Mouse (Mus musculus) CD8-positive naive resting alpha-beta T cell, adult 2 months (primary cell): ENCODE data around the gene Ltbp1.

Experiments used
- DNase-seq, 2 experiments: peaks; one replicate each; pipeline ENCODE4 v3.0.0; 2022; ENCODE audit warnings: low read depth in 2 of 2, low spot score in 2 of 2

Gene Ltbp1

GRCm38 (mm10) chr17:75228321-75228720 is 223.0 kb downstream of the Ltbp1 start:
- no peak for DNase-seq

GRCm38 (mm10) chr17:75233206-75233605 is 227.8 kb downstream of the Ltbp1 start:
- DNase-seq, result no peak

- no peak for DNase-seq
These were observed 228.6 kb downstream of the Ltbp1 start for GRCm38 (mm10) chr17:75233923-75234322.

- no peak for DNase-seq
These were observed 230.4 kb downstream of the Ltbp1 start for GRCm38 (mm10) chr17:75235781-75236180.

- no peak for DNase-seq
These were observed 231.2 kb downstream of the Ltbp1 start for GRCm38 (mm10) chr17:75236543-75236942.

GRCm38 (mm10) chr17:75237456-75237855 is 232.1 kb downstream of the Ltbp1 start:
- DNase-seq, result no peak

GRCm38 (mm10) chr17:75238655-75239054 is 233.3 kb downstream of the Ltbp1 start:
- DNase-seq, result no peak

GRCm38 (mm10) chr17:75239545-75239944 is 234.2 kb downstream of the Ltbp1 start:
- DNase-seq, result no peak

- no peak for DNase-seq
These were observed 236.7 kb downstream of the Ltbp1 start for GRCm38 (mm10) chr17:75242086-75242485.

- no peak for DNase-seq
These were observed 237.9 kb downstream of the Ltbp1 start for GRCm38 (mm10) chr17:75243221-75243620.

GRCm38 (mm10) chr17:75244148-75244547 is 238.8 kb downstream of the Ltbp1 start:
- DNase-seq, result no peak

GRCm38 (mm10) chr17:75245085-75245484 is 239.7 kb downstream of the Ltbp1 start:
- no peak for DNase-seq

GRCm38 (mm10) chr17:75248632-75249031 is 243.3 kb downstream of the Ltbp1 start:
- no peak for DNase-seq

- DNase-seq, result no peak
These were observed 245.2 kb downstream of the Ltbp1 start for GRCm38 (mm10) chr17:75250571-75250970.

GRCm38 (mm10) chr17:75251094-75251493 is 245.7 kb downstream of the Ltbp1 start:
- no peak for DNase-seq

- DNase-seq, result no peak
These were observed 247.2 kb downstream of the Ltbp1 start for GRCm38 (mm10) chr17:75252540-75252939.

- DNase-seq, result no peak
These were observed 249.5 kb downstream of the Ltbp1 start for GRCm38 (mm10) chr17:75254909-75255308.

GRCm38 (mm10) chr17:75255967-75256366 is 250.6 kb downstream of the Ltbp1 start:
- no peak for DNase-seq

GRCm38 (mm10) chr17:75258427-75258826 is 253.1 kb downstream of the Ltbp1 start:
- no peak for DNase-seq

GRCm38 (mm10) chr17:75263336-75263990 is 258.1 kb downstream of the Ltbp1 start:
- no peak for DNase-seq

- DNase-seq, result no peak
These were observed 263.1 kb downstream of the Ltbp1 start for GRCm38 (mm10) chr17:75268506-75268905.

- DNase-seq, result no peak
These were observed 267.1 kb downstream of the Ltbp1 start for GRCm38 (mm10) chr17:75272446-75272845.

- no peak for DNase-seq
These were observed 267.9 kb downstream of the Ltbp1 start for GRCm38 (mm10) chr17:75273272-75273671.
